Mouse (Mus musculus) spleen, adult 18-20 months (tissue): ENCODE results near the gene Cmklr1.

Experiments
- DNase-seq, 2 experiments: peaks; one replicate each; pipeline ENCODE4 v3.0.0; 2022; ENCODE audit warnings: mixed read lengths in 2 of 2

The Cmklr1 gene

GRCm38 (mm10) chr5:113648647-113649211 is 1.5 kb downstream of the Cmklr1 start:
- no peak for DNase-seq

GRCm38 (mm10) chr5:113647141-113647540 is 3.1 kb downstream of the Cmklr1 start:
- no peak for DNase-seq

GRCm38 (mm10) chr5:113644520-113644919 is 5.7 kb downstream of the Cmklr1 start:
- no peak for DNase-seq

- DNase-seq = no peak
Observed at GRCm38 (mm10) chr5:113643107-113643848, 6.9 kb downstream of the Cmklr1 start.

- no peak for DNase-seq
Observed at GRCm38 (mm10) chr5:113641066-113641465, 9.2 kb downstream of the Cmklr1 start.

- DNase-seq = no peak
Observed at GRCm38 (mm10) chr5:113639126-113639525, 11.1 kb downstream of the Cmklr1 start.

- DNase-seq = no peak
Observed at GRCm38 (mm10) chr5:113638055-113638454, 12.2 kb downstream of the Cmklr1 start.

- DNase-seq = no peak
Observed at GRCm38 (mm10) chr5:113637631-113638030, 12.6 kb downstream of the Cmklr1 start.

GRCm38 (mm10) chr5:113635861-113636565 is 14.2 kb downstream of the Cmklr1 start:
- no peak for DNase-seq

GRCm38 (mm10) chr5:113634887-113635610 is 15.2 kb downstream of the Cmklr1 start:
- no peak for DNase-seq

- DNase-seq = no peak
Observed at GRCm38 (mm10) chr5:113634024-113634651, 16.1 kb downstream of the Cmklr1 start.

- DNase-seq = no peak
Observed at GRCm38 (mm10) chr5:113633037-113633714, 17.1 kb downstream of the Cmklr1 start.

GRCm38 (mm10) chr5:113630116-113630515 is 20.1 kb downstream of the Cmklr1 start:
- no peak for DNase-seq

- no peak for DNase-seq
Observed at GRCm38 (mm10) chr5:113629248-113629647, 21.0 kb downstream of the Cmklr1 start.

- no peak for DNase-seq
Observed at GRCm38 (mm10) chr5:113627820-113628437, 22.3 kb downstream of the Cmklr1 start.

GRCm38 (mm10) chr5:113626991-113627390 is 23.2 kb downstream of the Cmklr1 start:
- no peak for DNase-seq

- no peak for DNase-seq
Observed at GRCm38 (mm10) chr5:113626352-113626751, 23.9 kb downstream of the Cmklr1 start.

GRCm38 (mm10) chr5:113625068-113625467 is 25.2 kb downstream of the Cmklr1 start:
- no peak for DNase-seq

- no peak for DNase-seq
Observed at GRCm38 (mm10) chr5:113623052-113623451, 27.2 kb downstream of the Cmklr1 start.

GRCm38 (mm10) chr5:113620999-113621398 is 29.2 kb downstream of the Cmklr1 start:
- DNase-seq = no peak

GRCm38 (mm10) chr5:113620130-113620716 is 30.0 kb downstream of the Cmklr1 start:
- no peak for DNase-seq
